Mouse (Mus musculus) MEL (cell line): ENCODE results near the gene Spag9. TPM values are rescaled to one million over a fixed set of nuclear protein-coding genes. Genes with fewer than 3 reads are reported as not detected.

Experiments used
- DNase-seq: peaks from one replicate; pipeline ENCODE4 v3.0.0; 2011; ENCODE audit warnings: low read depth, low spot score
- H3K27ac ChIP-seq: 2 replicates; pipeline ENCODE4 v1.5.1; 2012; ENCODE audit warnings: low read depth, mild to moderate bottlenecking, control low read depth, low read length, moderate library complexity; ENCODE audit not compliant: control insufficient read depth
- H3K27me3 ChIP-seq, 2 experiments: fragments of 150-350 bp in 1 of 2; sonication (generic) in 1 of 2; 2 replicates each; pipeline ENCODE4 v1.6.1; 2012; ENCODE audit warnings: low read length in 2 of 2, mild to moderate bottlenecking in 2 of 2, improper control_type of control experiment in 1 of 2, moderate library complexity in 1 of 2; ENCODE audit not compliant: insufficient read depth in 2 of 2, control insufficient read depth in 1 of 2
- H3K36me3 ChIP-seq, 2 experiments: 2 replicates each; pipeline ENCODE4 v1.6.1; 2012 to 2014; ENCODE audit warnings: low read length in 2 of 2, improper control_type of control experiment in 1 of 2, inconsistent platforms in 1 of 2, mild to moderate bottlenecking in 1 of 2; ENCODE audit not compliant: insufficient read depth in 2 of 2, control insufficient read depth in 1 of 2
- H3K4me1 ChIP-seq, 2 experiments: fragments of 150-350 bp in 1 of 2; sonication (generic) in 1 of 2; 2 replicates each; pipeline ENCODE4 v1.6.1; 2012; ENCODE audit warnings: low read length in 2 of 2, improper control_type of control experiment in 1 of 2, mild to moderate bottlenecking in 1 of 2; ENCODE audit not compliant: insufficient read depth in 2 of 2, control insufficient read depth in 1 of 2
- H3K4me3 ChIP-seq, 2 experiments: fragments of 150-350 bp in 1 of 2; sonication (generic) in 1 of 2; 2 replicates each; pipeline ENCODE4 v1.5.1; 2012; ENCODE audit warnings: low read depth in 2 of 2, low read length in 2 of 2, mild to moderate bottlenecking in 2 of 2, moderate library complexity in 2 of 2, control low read depth in 1 of 2, improper control_type of control experiment in 1 of 2; ENCODE audit not compliant: control insufficient read depth in 1 of 2, insufficient read depth in 1 of 2
- H3K79me2 ChIP-seq: 2 replicates; pipeline ENCODE4 v1.6.1; 2012; ENCODE audit warnings: mild to moderate bottlenecking, low read length, moderate library complexity; ENCODE audit not compliant: control insufficient read depth, poor library complexity, insufficient read depth
- H3K9ac ChIP-seq: 2 replicates; pipeline ENCODE4 v1.6.1; 2012; ENCODE audit warnings: low read depth, mild to moderate bottlenecking, control low read depth, low read length, moderate library complexity; ENCODE audit not compliant: control insufficient read depth, poor library complexity, severe bottlenecking
- H3K9me3 ChIP-seq: fragments of 150-350 bp; sonication (generic); replicated peaks from 2 replicates; pipeline ENCODE4 v1.6.1; 2012; ENCODE audit warnings: mild to moderate bottlenecking, low read length, improper control_type of control experiment, moderate library complexity; ENCODE audit not compliant: insufficient read depth
- CHD1 ChIP-seq: IDR thresholded peaks from 2 replicates; pipeline ENCODE4 v1.6.1; 2012; ENCODE audit warnings: low read depth, mild to moderate bottlenecking, inconsistent platforms, low read length, improper control_type of control experiment
- CHD2 ChIP-seq: IDR thresholded peaks from 2 replicates; pipeline ENCODE4 v1.6.1; 2011; ENCODE audit warnings: low read length, improper control_type of control experiment
- CTCF ChIP-seq, 3 experiments: IDR thresholded peaks in 2 of 3; conservative IDR thresholded peaks in 1 of 3; 2 replicates each; pipeline ENCODE4 v1.5.1; 2011 to 2012; ENCODE audit warnings: low read length in 3 of 3, low read depth in 2 of 3, mild to moderate bottlenecking in 2 of 3, improper control_type of control experiment in 1 of 3, inconsistent platforms in 1 of 3, mixed read lengths in 1 of 3, moderate library complexity in 1 of 3; ENCODE audit not compliant: control insufficient read depth in 1 of 3, insufficient read depth in 1 of 3, poor library complexity in 1 of 3, severe bottlenecking in 1 of 3
- E2F4 ChIP-seq: IDR thresholded peaks from 2 replicates; pipeline ENCODE4 v1.6.1; 2011; ENCODE audit warnings: low read depth, low read length, improper control_type of control experiment, borderline replicate concordance
- ELF1 ChIP-seq: IDR thresholded peaks from 2 replicates; pipeline ENCODE4 v1.6.1; 2014; ENCODE audit warnings: low read depth, mild to moderate bottlenecking, inconsistent platforms, low read length, improper control_type of control experiment, moderate library complexity
- ETS1 ChIP-seq: IDR thresholded peaks from 2 replicates; pipeline ENCODE4 v1.6.1; 2012; ENCODE audit warnings: low read depth, mild to moderate bottlenecking, inconsistent platforms, low read length, improper control_type of control experiment, moderate library complexity
- GABPA ChIP-seq: IDR thresholded peaks from 2 replicates; pipeline ENCODE4 v1.6.1; 2012; ENCODE audit warnings: low read depth, mild to moderate bottlenecking, inconsistent platforms, low read length, improper control_type of control experiment, moderate library complexity
- GATA1 ChIP-seq: IDR thresholded peaks from 2 replicates; pipeline ENCODE4 v1.6.1; 2011; ENCODE audit warnings: low read depth, low read length, improper control_type of control experiment
- HCFC1 ChIP-seq: IDR thresholded peaks from 2 replicates; pipeline ENCODE4 v1.6.1; 2012; ENCODE audit warnings: low read depth, mild to moderate bottlenecking, inconsistent platforms, low read length, improper control_type of control experiment, moderate library complexity
- KAT2A ChIP-seq: conservative IDR thresholded peaks from 2 replicates; pipeline ENCODE4 v1.6.1; 2012; ENCODE audit warnings: low read depth, low read length, improper control_type of control experiment, inconsistent platforms
- MAFK ChIP-seq: IDR thresholded peaks from 2 replicates; pipeline ENCODE4 v1.6.1; 2011; ENCODE audit warnings: low read depth, mild to moderate bottlenecking, low read length, improper control_type of control experiment, borderline replicate concordance
- MAX ChIP-seq: IDR thresholded peaks from 2 replicates; pipeline ENCODE4 v1.6.1; 2011; ENCODE audit warnings: low read length, improper control_type of control experiment
- MAZ ChIP-seq: IDR thresholded peaks from 2 replicates; pipeline ENCODE4 v1.6.1; 2012; ENCODE audit warnings: low read depth, mild to moderate bottlenecking, inconsistent platforms, low read length, improper control_type of control experiment
- MEF2A ChIP-seq: IDR thresholded peaks from 2 replicates; pipeline ENCODE4 v1.6.1; 2014; ENCODE audit warnings: low read depth, mild to moderate bottlenecking, inconsistent platforms, low read length, improper control_type of control experiment; ENCODE audit not compliant: poor library complexity, insufficient replicate concordance, severe bottlenecking; ENCODE audit errors: extremely low read depth
- MYB ChIP-seq: IDR thresholded peaks from 2 replicates; pipeline ENCODE4 v1.6.1; 2011; ENCODE audit warnings: mild to moderate bottlenecking, low read depth, low read length, improper control_type of control experiment
- MYC ChIP-seq: IDR thresholded peaks from 2 replicates; pipeline ENCODE4 v1.6.1; 2011; ENCODE audit warnings: low read depth, mild to moderate bottlenecking, low read length, improper control_type of control experiment, moderate library complexity
- NELFE ChIP-seq: IDR thresholded peaks from 2 replicates; pipeline ENCODE4 v1.6.1; 2011; ENCODE audit warnings: low read depth, low read length, improper control_type of control experiment
- NRF1 ChIP-seq: IDR thresholded peaks from 2 replicates; pipeline ENCODE4 v1.6.1; 2014; ENCODE audit warnings: low read depth, mild to moderate bottlenecking, inconsistent platforms, low read length, improper control_type of control experiment, moderate library complexity; ENCODE audit not compliant: poor library complexity, insufficient read depth, severe bottlenecking
- POLR2AphosphoS2 ChIP-seq: IDR thresholded peaks from 2 replicates; pipeline ENCODE4 v1.6.1; 2011; ENCODE audit warnings: low read length, improper control_type of control experiment
- RAD21 ChIP-seq: IDR thresholded peaks from 2 replicates; pipeline ENCODE4 v1.6.1; 2011; ENCODE audit warnings: mild to moderate bottlenecking, low read depth, low read length, improper control_type of control experiment
- RCOR1 ChIP-seq: IDR thresholded peaks from 2 replicates; pipeline ENCODE4 v1.6.1; 2012; ENCODE audit warnings: low read depth, mild to moderate bottlenecking, inconsistent platforms, low read length, improper control_type of control experiment
- SMC3 ChIP-seq: IDR thresholded peaks from 2 replicates; pipeline ENCODE4 v1.6.1; 2011; ENCODE audit warnings: low read depth, low read length, improper control_type of control experiment
- TAL1 ChIP-seq: IDR thresholded peaks from 2 replicates; pipeline ENCODE4 v1.6.1; 2012; ENCODE audit warnings: mild to moderate bottlenecking, inconsistent platforms, low read length, moderate library complexity, mixed read lengths
- TBP ChIP-seq: IDR thresholded peaks from 2 replicates; pipeline ENCODE4 v1.8.0; 2011; ENCODE audit warnings: low read depth, low read length, improper control_type of control experiment
- UBTF ChIP-seq: IDR thresholded peaks from 2 replicates; pipeline ENCODE4 v1.6.1; 2012; ENCODE audit warnings: low read depth, mild to moderate bottlenecking, inconsistent platforms, low read length, improper control_type of control experiment, moderate library complexity, borderline replicate concordance; ENCODE audit not compliant: insufficient read depth
- USF1 ChIP-seq: IDR thresholded peaks from 2 replicates; pipeline ENCODE4 v1.6.1; 2014; ENCODE audit warnings: low read depth, mild to moderate bottlenecking, inconsistent platforms, low read length, improper control_type of control experiment, moderate library complexity
- ZC3H11A ChIP-seq: IDR thresholded peaks from 2 replicates; pipeline ENCODE4 v1.6.1; 2012; ENCODE audit warnings: low read depth, mild to moderate bottlenecking, inconsistent platforms, low read length, improper control_type of control experiment
- ZMIZ1 ChIP-seq: IDR thresholded peaks from 2 replicates; pipeline ENCODE4 v1.6.1; 2012; ENCODE audit warnings: low read depth, mild to moderate bottlenecking, inconsistent platforms, low read length, improper control_type of control experiment, moderate library complexity
- ZNF384 ChIP-seq: IDR thresholded peaks from 2 replicates; pipeline ENCODE4 v1.6.1; 2012; ENCODE audit warnings: low read depth, mild to moderate bottlenecking, inconsistent platforms, low read length, improper control_type of control experiment
- polyA plus RNA-seq, 2 experiments: library from polyadenylated mRNA; stranded (reverse) in 1 of 2; unstranded in 1 of 2; fragments of >175 nt in 1 of 2; fragments of >200 nt in 1 of 2; gene quantifications; 2 replicates each; pipeline versions ENCODE4 v1.2.1 to v1.2.4; 2012; ENCODE audit warnings: low replicate concordance in 2 of 2, low read depth in 1 of 2; ENCODE audit not compliant: insufficient read length in 2 of 2, insufficient read depth in 1 of 2, missing spikeins in 1 of 2
- total RNA-seq: library from RNA; depleted of rRNA; stranded (reverse); fragments of 300-350 nt; gene quantifications from 2 replicates; pipeline ENCODE4 v1.2.3, GENCODE M21; 2012

The Spag9 gene
- total and polyA plus RNA-seq, 3 experiments: 18.9 to 279 (median 20.6) TPM

DNA sequence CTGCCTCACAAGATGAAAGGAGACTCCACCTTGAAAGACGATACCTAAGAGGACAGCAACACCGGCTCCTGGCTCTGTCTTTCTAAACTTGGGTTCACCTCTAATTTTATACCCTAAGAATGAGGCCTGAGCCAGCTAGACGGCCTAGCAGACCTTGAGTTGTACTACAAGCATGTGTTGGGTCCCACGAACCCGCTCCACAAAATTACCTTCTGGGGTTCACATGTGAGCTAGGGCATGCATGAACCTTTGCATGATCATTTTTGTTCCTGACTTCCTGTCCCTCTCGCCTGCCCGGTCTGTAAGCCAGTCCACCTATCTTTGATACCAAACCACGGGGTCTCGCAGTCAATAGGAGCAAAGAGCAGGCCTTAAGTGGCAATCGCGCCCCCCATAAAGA lies 28.5 kb upstream of the Spag9 start:
- Histone ChIP-seq H3K79me2 (peaks cover 40% of the 10 kb centered on the region), H3K36me3 (peaks cover 16 to 30% of the 10 kb centered on the region in 2 experiments), H3K9ac (peak overlapping the region; percentile 82), H3K4me3 (peak overlapping the region; percentile 66 to 74), H3K9me3 (no peaks in the 10 kb centered on the region), H3K27ac (peak overlapping the region; percentile 74), H3K27me3 (no peaks in the 10 kb centered on the region), H3K4me1 (peaks cover 4 to 21% of the 10 kb centered on the region in 2 experiments)
- DNase-seq: peak; percentile 75
- TF ChIP-seq GABPA (no peak), NELFE (no peak), MAZ (no peak), MEF2A (no peak), RCOR1 (no peak), E2F4 (0 out of 2 replicates have a peak, but pooled peaks have one; percentile 11), CHD1 (no peak; the same call in 1 of the 2 replicates), GATA1 (no peak)

DNA sequence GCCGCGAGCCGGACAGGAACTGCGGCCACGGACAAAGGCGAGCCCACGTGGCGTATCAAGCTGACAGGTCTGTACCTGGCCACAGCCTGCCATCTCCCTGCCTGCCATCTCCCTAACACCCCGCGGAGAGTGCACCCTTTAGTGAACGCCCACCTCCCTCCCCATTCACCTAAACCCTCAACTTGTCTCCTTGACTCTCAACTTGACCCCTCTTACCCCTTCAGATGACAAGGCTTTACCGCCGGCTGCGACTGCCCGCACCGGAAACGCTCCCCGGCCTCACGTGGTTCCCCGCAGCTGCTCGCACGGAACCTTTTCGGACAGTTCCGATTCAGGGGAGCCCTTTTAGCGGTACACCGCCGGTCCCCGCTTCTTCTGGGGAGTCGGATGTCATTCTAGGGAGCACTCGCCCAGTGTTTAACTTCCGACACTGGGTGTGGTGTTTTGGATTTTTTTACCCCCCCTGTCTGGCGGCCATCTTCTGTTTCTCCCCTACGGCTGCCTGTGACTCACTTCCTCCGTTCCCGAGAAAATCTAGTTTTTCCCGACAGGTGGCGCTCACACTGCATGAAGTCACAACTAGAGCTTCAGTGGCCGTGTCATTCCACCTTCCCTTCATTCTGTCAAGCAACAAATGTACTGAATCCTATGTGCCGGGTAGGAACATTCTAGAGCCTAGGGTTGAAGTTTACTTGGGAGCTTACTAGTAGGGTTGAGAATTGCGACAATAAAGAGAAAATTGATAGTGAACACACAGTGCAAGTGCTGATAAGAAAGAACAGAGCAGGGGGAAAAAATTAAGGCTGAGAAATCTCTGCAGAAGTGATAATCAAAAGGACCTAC lies 27.7 kb upstream of the Spag9 start, which contains the start of the genes Gm20390 and Nme1:
Gene Gm20390 (minus strand): TSS at position 289 of the 843 bp plus-strand sequence.
Gene Nme1 (minus strand): TSS at position 517 of the 843 bp plus-strand sequence.
- Histone ChIP-seq H3K36me3 (peaks cover 8 to 30% of the 10 kb centered on the region in 2 experiments), H3K9ac (peak within 1 kb of the TSS; percentile 82), H3K27me3 (0 out of 4 replicates have a peak, but pooled peaks cover 0 to 2% of the 10 kb centered on the region in 2 experiments), H3K27ac (peak within 1 kb of the TSS; percentile 74), H3K79me2 (peaks cover 40% of the 10 kb centered on the region), H3K9me3 (no peaks in the 10 kb centered on the region), H3K4me1 (peaks cover 4 to 21% of the 10 kb centered on the region in 2 experiments), H3K4me3 (peak within 1 kb of the TSS; percentile 66 to 74)
- DNase-seq: peak; percentile 100
- TF ChIP-seq UBTF: peak; percentile 98
- peak; percentile 97 for TF ChIP-seq HCFC1
- no peak for TF ChIP-seq MYB
- peak; percentile 87 for TF ChIP-seq SMC3
- peak; percentile 89 for TF ChIP-seq ZC3H11A
- TF ChIP-seq TBP: peak; percentile 96
- no peak for TF ChIP-seq CHD1
- TF ChIP-seq NELFE: peak; percentile 88
- peak; percentile 86 for TF ChIP-seq ELF1
- TF ChIP-seq USF1: peak; percentile 98
- peak; percentile 67 to 99 (median 79) for TF ChIP-seq CTCF (IDR thresholded peaks at IDR 0.05 in 2 of 3, conservative IDR thresholded peaks at IDR 0.05 in 1 of 3; ENCODE audit: control insufficient read depth in 1 of 3, insufficient read depth in 1 of 3, low read depth in 2 of 3, low read length in 3 of 3, poor library complexity in 1 of 3, severe bottlenecking in 1 of 3)
- TF ChIP-seq ETS1: peak; percentile 91
- TF ChIP-seq NRF1: 0 out of 2 replicates have a peak, but pooled peaks have one; percentile 38
- TF ChIP-seq MAFK: no peak
- TF ChIP-seq RCOR1: peak; percentile 16; the same call in 1 of the 2 replicates
- TF ChIP-seq KAT2A: peak; percentile 88
- peak; percentile 99 for TF ChIP-seq MYC
- TF ChIP-seq ZNF384: peak; percentile 93
- TF ChIP-seq TAL1: no peak
- no peak for TF ChIP-seq MEF2A
- peak; percentile 99 for TF ChIP-seq MAX
- peak; percentile 95 for TF ChIP-seq RAD21
- peak; percentile 73; the same call in 1 of the 2 replicates for TF ChIP-seq POLR2AphosphoS2
- no peak for TF ChIP-seq CHD2
- TF ChIP-seq ZMIZ1: peak; percentile 48; the same call in 1 of the 2 replicates
